8 mouse cellular contexts compared by ENCODE assay signal in the genomic region with DNA sequence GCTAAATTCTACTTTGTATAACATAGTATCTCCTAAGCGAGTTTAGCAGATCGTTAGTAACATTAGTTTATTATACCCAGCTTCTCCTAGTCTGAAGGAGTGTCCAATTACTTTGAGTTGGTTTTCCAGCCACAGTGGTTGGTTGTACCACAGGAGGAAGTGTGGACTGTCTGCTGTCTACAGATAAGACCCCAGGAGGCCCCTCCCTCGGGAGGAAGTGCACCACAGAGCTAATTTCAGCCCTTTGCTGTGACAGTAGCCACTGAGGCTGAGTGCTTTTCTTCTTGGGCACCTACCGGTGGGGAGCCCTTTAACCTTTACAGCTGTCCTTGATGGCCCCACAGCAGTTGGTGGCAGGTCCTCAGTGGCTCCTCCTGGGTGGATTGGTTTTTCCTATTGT. TPM values are rescaled to one million over a fixed set of nuclear protein-coding genes. Genes with fewer than 3 reads are reported as not detected.
A peak's percentile ranks its signal among the peaks of the same experiment; 100 is the strongest.
DNase-seq lines count a peak whose midpoint lies in the region; ATAC-seq and TF ChIP-seq lines count a peak whose summit lies in the region.

No protein-coding gene starts in this region.

- WGBS in embryonic facial prominence, embryonic 15.5 days, result 21% methylated on average over 4 of the region's 4 CpGs
- WGBS in midbrain, embryonic 12.5 days, result 35% methylated on average over 4 of the region's 4 CpGs

- H3K27ac ChIP-seq in layer of hippocampus, adult 2 months, result peak overlapping the region; percentile 59; the same call in 1 of the 2 replicates
- H3K27ac ChIP-seq in embryonic facial prominence, embryonic 15.5 days (replicated peaks), result 0 out of 2 replicates have a peak overlapping the region, but pooled peaks have one; percentile 24
- H3K27ac ChIP-seq in midbrain, embryonic 12.5 days (replicated peaks), result 0 out of 2 replicates have a peak overlapping the region, but pooled peaks have one; percentile 39

- no peaks in the 10 kb centered on the region for H3K9me3 ChIP-seq in embryonic facial prominence, embryonic 15.5 days (replicated peaks)
- H3K9me3 ChIP-seq in midbrain, embryonic 12.5 days, result no peaks in the 10 kb centered on the region

- no peak for TF ChIP-seq CTCF in layer of hippocampus, adult 2 months (conservative IDR thresholded peaks at IDR 0.05)

- H3K36me3 ChIP-seq in embryonic facial prominence, embryonic 15.5 days, result no peaks in the 10 kb centered on the region
- H3K36me3 ChIP-seq in midbrain, embryonic 12.5 days, result no peaks in the 10 kb centered on the region

- peaks cover 7% of the 10 kb centered on the region for H3K4me1 ChIP-seq in embryonic facial prominence, embryonic 15.5 days
- peaks cover 17% of the 10 kb centered on the region for H3K4me1 ChIP-seq in midbrain, embryonic 12.5 days

- no peak for ATAC-seq in embryonic facial prominence, embryonic 15.5 days (ENCODE audit: insufficient number of reproducible peaks, low FRiP score, low TSS enrichment, low read depth)
- ATAC-seq in midbrain, embryonic 12.5 days (ENCODE audit: low FRiP score, low read depth), result 0 out of 2 replicates have a peak, but pooled peaks have one; percentile 9
- ATAC-seq in activated CD4-positive, CD25-positive, alpha-beta regulatory T cell, adult 4 months, result no peak

- H3K27me3 ChIP-seq in embryonic facial prominence, embryonic 15.5 days, result no peaks in the 10 kb centered on the region
- no peaks in the 10 kb centered on the region for H3K27me3 ChIP-seq in midbrain, embryonic 12.5 days

- H3K4me2 ChIP-seq in embryonic facial prominence, embryonic 15.5 days (replicated peaks), result no peak overlapping the region
- H3K4me2 ChIP-seq in midbrain, embryonic 12.5 days (replicated peaks), result no peak overlapping the region

- H3K9ac ChIP-seq in embryonic facial prominence, embryonic 15.5 days, result no peak overlapping the region
- H3K9ac ChIP-seq in midbrain, embryonic 12.5 days (replicated peaks), result no peak overlapping the region

- H3K4me3 ChIP-seq in layer of hippocampus, adult 2 months, result no peak overlapping the region
- H3K4me3 ChIP-seq in embryonic facial prominence, embryonic 15.5 days (replicated peaks), result no peak overlapping the region
- H3K4me3 ChIP-seq in midbrain, embryonic 12.5 days, result no peak overlapping the region

- no peak for DNase-seq in layer of hippocampus, adult 2 months (ENCODE audit: low spot score in 2 of 2)
- no peak for DNase-seq in layer of hippocampus, postnatal 10 days (ENCODE audit: low spot score in 2 of 2)
- peak; percentile 59 to 61 for DNase-seq in kidney, postnatal 36 days
- no peak for DNase-seq in layer of hippocampus, adult 9-10 months (ENCODE audit: low spot score)
- no peak for DNase-seq in Muller cell, postnatal 12 days (ENCODE audit: inconsistent ontology term)

RNA-seq across cellular contexts. Expression of a gene that starts 9.6 kb away (rescaled TPM):
- total RNA-seq in layer of hippocampus, adult 2 months (2021), result 10 to 100 TPM; 50.2 to 66.0 TPM
- total RNA-seq in layer of hippocampus, postnatal 10 days (2021), result 10 to 100 TPM; 46.7 to 49.7 TPM
- polyA plus RNA-seq in embryonic facial prominence, embryonic 15.5 days (2015; fragmentation: Nextera tagmentation; extraction: Ambion mirVana), result 131 and 139 TPM in 2 replicates
- polyA plus RNA-seq in midbrain, embryonic 12.5 days (2016; fragmentation: Nextera tagmentation; extraction: Ambion mirVana), result 132 and 136 TPM in 2 replicates
- polyA plus RNA-seq in activated CD4-positive, CD25-positive, alpha-beta regulatory T cell, adult 4 months (2017; shearing (Covaris generic)), result 100 to 1,000 TPM; 224 to 285 TPM

RNA-seq across cellular contexts. Expression of a gene that starts 12.0 kb away (rescaled TPM):
- 10 to 100 TPM; 17.7 to 18.0 TPM for total RNA-seq in layer of hippocampus, adult 2 months (2021)
- total RNA-seq in layer of hippocampus, postnatal 10 days (2021), result 1 to 10 TPM; 9.1 to 9.8 TPM
- polyA plus RNA-seq in embryonic facial prominence, embryonic 15.5 days (2015; fragmentation: Nextera tagmentation; extraction: Ambion mirVana), result 4.9 and 6.7 TPM in 2 replicates
- 2.6 and 3.4 TPM in 2 replicates for polyA plus RNA-seq in midbrain, embryonic 12.5 days (2016; fragmentation: Nextera tagmentation; extraction: Ambion mirVana)
- 10 to 100 TPM; 26.4 to 33.4 TPM for polyA plus RNA-seq in activated CD4-positive, CD25-positive, alpha-beta regulatory T cell, adult 4 months (2017; shearing (Covaris generic))

RNA-seq across cellular contexts. Expression of a gene that starts 41.7 kb away (rescaled TPM):
- total RNA-seq in layer of hippocampus, adult 2 months (2021), result 1 to 10 TPM; 1.9 to 3.4 TPM
- total RNA-seq in layer of hippocampus, postnatal 10 days (2021), result 1 to 10 TPM; 2.1 to 2.6 TPM
- 51.4 and 51.7 TPM in 2 replicates for polyA plus RNA-seq in embryonic facial prominence, embryonic 15.5 days (2015; fragmentation: Nextera tagmentation; extraction: Ambion mirVana)
- 41.0 and 44.6 TPM in 2 replicates for polyA plus RNA-seq in midbrain, embryonic 12.5 days (2016; fragmentation: Nextera tagmentation; extraction: Ambion mirVana)
- polyA plus RNA-seq in activated CD4-positive, CD25-positive, alpha-beta regulatory T cell, adult 4 months (2017; shearing (Covaris generic)), result 1 to 10 TPM; 2.4 to 3.4 TPM

Comparison
In these comparisons a context has a peak if more than half of its experiments do, and no peak if none do; other contexts are left out.
1. DNase-seq: peak in kidney, postnatal 36 days (2 of 2); none in layer of hippocampus, adult 2 months (0 of 2), layer of hippocampus, postnatal 10 days (0 of 2), layer of hippocampus, adult 9-10 months (single experiment) and Muller cell, postnatal 12 days (single experiment).
2. Peak in every context shown above with its lines, with median percentiles within 50 percentile points of each other: H3K27ac ChIP-seq.